Mouse (Mus musculus): Measurements from ENCODE around the gene Lrp6.

DNA sequence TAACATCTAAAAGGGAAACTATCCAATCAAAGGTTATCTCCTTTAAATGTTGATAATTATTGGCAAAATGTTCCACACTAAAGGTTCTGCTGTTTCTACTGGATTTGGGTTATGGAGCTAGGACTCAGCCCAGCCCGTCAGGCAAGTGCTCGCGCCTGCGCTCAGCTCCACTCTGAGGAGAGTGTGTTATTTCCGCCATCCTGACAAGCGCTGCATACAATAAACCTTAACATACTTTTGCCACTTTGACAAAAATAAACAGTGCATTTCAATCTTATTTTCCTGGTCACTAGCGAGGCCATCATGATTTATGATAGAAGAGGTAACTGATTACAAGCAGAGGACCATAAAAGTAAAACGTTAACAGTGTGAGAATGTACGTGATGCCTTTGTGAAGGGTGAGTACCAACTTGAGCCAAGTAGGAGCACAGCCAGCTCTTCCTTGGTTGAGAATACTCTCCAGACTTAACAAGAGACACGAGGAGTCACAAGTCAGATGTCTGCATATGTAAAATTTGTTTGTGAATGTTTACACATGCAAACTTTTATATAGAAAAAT lies 100.0 kb downstream of the Lrp6 start:
- no peak for TF ChIP-seq GATA1 (IDR thresholded peaks at IDR 0.05; ENCODE audit: low read length)
- TF ChIP-seq TAL1 (IDR thresholded peaks at IDR 0.05; ENCODE audit: low read length): no peak

Data from erythroblast, embryonic 14.5 days (primary cell).